Mouse (Mus musculus) midbrain, embryonic 11.5 days (tissue): ENCODE data around the gene Lyz1. TPM values are rescaled to one million over a fixed set of nuclear protein-coding genes. Genes with fewer than 3 reads are reported as not detected.
"Not testable (repeated sequence)": the region's sequence is repeated elsewhere in the genome, so short reads cannot be mapped to it uniquely, and the experiment has no call there.

Experiments
- ATAC-seq: fragments of 200-750 bp; cut with Nextera tagmentation; 2 replicates; pipeline ENCODE4 v1.8.0; 2017; ENCODE audit warnings: moderate TSS enrichment, moderate library complexity; ENCODE audit not compliant: low FRiP score
- DNase-seq: peaks from one replicate; pipeline ENCODE4 v3.0.0; 2015; ENCODE audit warnings: low spot score; ENCODE audit errors: missing footprints
- H3K27ac ChIP-seq: fragments of 300-500 bp; sonication (generic); 2 replicates; pipeline ENCODE4 v1.5.1; 2014; ENCODE audit warnings: low read depth, low read length
- H3K27me3 ChIP-seq: fragments of 300-500 bp; sonication (generic); 2 replicates; pipeline ENCODE4 v1.6.1; 2014; ENCODE audit warnings: mild to moderate bottlenecking, low read length, moderate library complexity, mixed read lengths; ENCODE audit not compliant: control insufficient read depth, insufficient read depth
- H3K36me3 ChIP-seq: fragments of 300-500 bp; sonication (generic); 2 replicates; pipeline ENCODE4 v1.6.1; 2014; ENCODE audit warnings: mild to moderate bottlenecking, low read length, moderate library complexity, mixed read lengths; ENCODE audit not compliant: control insufficient read depth, insufficient read depth
- H3K4me1 ChIP-seq: fragments of 300-500 bp; sonication (generic); 2 replicates; pipeline ENCODE4 v1.6.1; 2014; ENCODE audit warnings: low read length; ENCODE audit not compliant: control insufficient read depth, insufficient read depth
- H3K4me2 ChIP-seq: fragments of 300-500 bp; sonication (generic); 2 replicates; pipeline ENCODE4 v1.6.1; 2014; ENCODE audit warnings: mild to moderate bottlenecking, moderate library complexity
- H3K4me3 ChIP-seq: fragments of 300-500 bp; sonication (generic); 2 replicates; pipeline ENCODE4 v1.5.1; 2014; ENCODE audit warnings: low read depth, low read length
- H3K9ac ChIP-seq: fragments of 300-500 bp; sonication (generic); 2 replicates; pipeline ENCODE4 v1.6.1; 2014; ENCODE audit warnings: low read length
- H3K9me3 ChIP-seq: fragments of 300-500 bp; sonication (generic); 2 replicates; pipeline ENCODE4 v1.6.1; 2016; ENCODE audit warnings: low read length; ENCODE audit not compliant: control insufficient read depth
- WGBS: fragments of 180-500 bp; shearing (Covaris S2); extraction: QIAGEN DNeasy Blood & Tissue Kit; methylation state at CpG from one replicate; pipeline ENCODE4 v1.1.7; 2014; 5-methylcytosine and 5-hydroxymethylcytosine counted together
- polyA plus RNA-seq: library from polyadenylated mRNA; unstranded; fragments of >200 nt; fragmentation: Nextera tagmentation; extraction: Ambion mirVana; gene quantifications from 2 replicates; pipeline ENCODE4 v1.2.1, GENCODE M21; 2014

Lyz1 gene
- polyA plus RNA-seq, 1 experiment from 2014 or later, result not detected

DNA sequence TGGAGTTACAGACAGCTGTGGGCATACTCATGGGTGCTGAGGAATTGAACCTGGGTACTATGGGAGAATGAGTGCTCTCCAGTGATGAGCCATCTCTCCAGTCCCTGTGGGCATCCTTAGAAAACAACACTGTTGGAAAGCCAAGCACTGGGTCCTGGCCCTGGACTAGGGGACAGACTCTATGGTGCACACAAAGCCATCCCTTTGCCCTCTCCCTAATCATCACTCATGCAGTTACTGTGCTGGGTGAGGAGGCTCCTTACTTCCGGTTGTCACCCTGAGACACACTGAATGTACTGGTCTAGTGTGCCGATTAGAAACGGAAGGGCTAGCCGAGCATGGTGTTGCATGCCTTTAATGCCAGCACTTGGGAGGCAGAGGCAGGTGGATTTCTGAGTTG, 9.5 kb downstream of the Lyz1 start:
- not testable (repeated sequence) for H3K4me3 ChIP-seq, H3K27ac ChIP-seq, ATAC-seq, H3K9me3 ChIP-seq, H3K9ac ChIP-seq, H3K4me1 ChIP-seq, DNase-seq, H3K4me2 ChIP-seq, H3K27me3 ChIP-seq, H3K36me3 ChIP-seq
- 90% methylated on average over 4 of the region's 4 CpGs for WGBS

DNA sequence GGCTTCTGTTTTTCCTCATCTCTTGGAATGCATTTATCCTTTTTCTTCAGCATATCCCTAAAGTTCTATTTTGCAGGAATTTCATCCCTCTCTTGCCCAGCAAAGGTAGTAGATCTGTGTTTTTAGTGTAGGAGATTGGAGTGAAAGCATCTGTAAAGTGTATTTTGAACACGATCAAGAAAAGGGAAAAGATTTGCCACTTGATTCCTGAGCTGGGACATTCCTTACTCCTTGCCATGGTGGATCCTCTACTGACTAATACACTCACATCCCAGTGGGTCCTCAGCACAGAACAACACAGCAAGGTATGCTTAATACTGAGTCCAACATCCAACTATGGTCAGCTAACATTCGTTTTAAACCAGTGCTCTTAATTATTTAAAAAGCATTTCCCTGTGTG, 10.1 kb downstream of the Lyz1 start:
- H3K4me2 ChIP-seq, result no peak overlapping the region
- no peaks in the 10 kb centered on the region for H3K36me3 ChIP-seq
- no peak for DNase-seq
- H3K9ac ChIP-seq, result no peak overlapping the region
- no peaks in the 10 kb centered on the region for H3K27me3 ChIP-seq
- 81% methylated on average over 2 of the region's 2 CpGs for WGBS
- H3K9me3 ChIP-seq, result no peaks in the 10 kb centered on the region
- no peak for ATAC-seq
- no peak overlapping the region for H3K27ac ChIP-seq
- H3K4me3 ChIP-seq, result no peak overlapping the region
- no peaks in the 10 kb centered on the region for H3K4me1 ChIP-seq

DNA sequence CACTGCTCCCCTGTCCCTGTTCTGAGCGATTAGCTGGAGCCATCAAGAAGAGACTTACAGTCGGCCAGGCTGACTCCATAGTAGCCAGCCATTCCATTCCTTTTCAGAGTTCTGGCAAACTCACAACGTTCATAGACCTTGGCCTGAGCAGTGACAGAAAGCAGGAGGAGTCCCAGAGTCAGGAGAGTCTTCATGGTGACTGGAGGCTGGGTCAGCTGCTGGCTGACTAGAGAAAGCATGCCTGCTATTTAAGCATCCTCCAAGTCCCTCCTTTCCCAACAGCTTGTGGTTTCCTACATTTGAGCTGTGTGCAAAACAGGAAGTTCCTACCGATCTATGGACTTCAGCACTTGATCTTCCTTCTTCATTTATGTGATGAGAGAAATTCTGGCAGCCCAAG, 10.6 kb downstream of the Lyz1 start, which contains the start of gene Lyz2:
Gene Lyz2 (minus strand): TSS at position 273 of the 400 bp plus-strand sequence.
- H3K36me3 ChIP-seq, result no peaks in the 10 kb centered on the region

DNA sequence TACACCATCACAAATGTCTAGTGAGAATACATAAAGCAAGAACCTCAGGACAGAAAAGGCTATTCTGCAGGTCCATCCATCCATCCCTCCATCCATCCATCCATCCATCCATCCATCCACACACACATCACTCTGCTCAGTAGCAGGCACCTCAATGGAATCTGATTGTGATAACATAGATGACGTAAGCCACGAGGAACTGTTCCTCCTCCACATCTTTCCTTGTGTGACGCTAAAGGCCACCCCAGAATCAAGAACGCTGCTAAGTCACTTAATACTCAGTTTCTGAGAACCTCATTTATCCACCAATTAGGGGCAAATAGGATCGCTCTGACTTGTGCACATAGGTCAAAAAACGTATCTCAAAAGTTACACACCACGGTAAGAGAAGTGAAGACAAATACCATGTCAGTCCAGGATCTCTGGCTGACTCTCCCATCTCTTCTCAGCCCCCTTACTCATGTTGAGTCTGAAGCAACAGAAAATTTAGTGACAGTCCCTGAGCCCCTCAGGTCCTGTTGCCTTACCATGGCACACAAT, 11.2 kb downstream of the Lyz1 start:
- H3K27ac ChIP-seq, result no peak overlapping the region
- 88% methylated on average over 7 of the region's 7 CpGs for WGBS
- no peak overlapping the region for H3K4me3 ChIP-seq
- no peak for ATAC-seq
- no peaks in the 10 kb centered on the region for H3K9me3 ChIP-seq
- H3K4me2 ChIP-seq, result no peak overlapping the region
- H3K9ac ChIP-seq, result no peak overlapping the region
- H3K4me1 ChIP-seq, result no peaks in the 10 kb centered on the region
- no peaks in the 10 kb centered on the region for H3K27me3 ChIP-seq
- no peak for DNase-seq
- no peaks in the 10 kb centered on the region for H3K36me3 ChIP-seq

More for the DNA sequence above, 10.6 kb downstream of the Lyz1 start, which contains the start of gene Lyz2:
- DNase-seq, result no peak
- Histone ChIP-seq H3K4me1 (no peaks in the 10 kb centered on the region), H3K27me3 (no peaks in the 10 kb centered on the region), H3K4me2 (no peak within 1 kb of the TSS), H3K27ac (no peak within 1 kb of the TSS), H3K9me3 (no peaks in the 10 kb centered on the region), H3K4me3 (no peak within 1 kb of the TSS), H3K9ac (no peak within 1 kb of the TSS)
- ATAC-seq, result no peak
- WGBS, result 70% methylated on average over 4 of the region's 4 CpGs

DNA sequence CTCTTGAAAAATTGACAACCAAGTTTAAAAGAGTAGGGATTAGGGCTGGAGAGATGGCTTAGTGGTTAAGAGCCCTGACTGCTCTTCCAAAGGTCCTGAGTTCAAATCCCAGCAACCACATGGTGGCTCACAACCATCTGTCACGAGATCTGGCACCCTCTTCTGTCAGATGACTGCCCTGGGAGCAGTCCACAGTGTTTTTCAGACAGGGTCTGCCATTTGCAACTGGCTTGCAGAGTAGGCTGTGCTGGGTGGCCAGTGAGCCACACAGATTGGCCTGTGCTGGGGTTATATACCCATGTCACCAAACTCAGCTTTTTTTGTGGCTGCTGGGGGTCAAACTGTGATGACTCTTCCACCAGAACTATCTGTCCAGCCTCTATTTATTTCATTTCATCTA, 12.7 kb downstream of the Lyz1 start:
- H3K36me3 ChIP-seq, result no peaks in the 10 kb centered on the region
- DNase-seq, result no peak

DNA sequence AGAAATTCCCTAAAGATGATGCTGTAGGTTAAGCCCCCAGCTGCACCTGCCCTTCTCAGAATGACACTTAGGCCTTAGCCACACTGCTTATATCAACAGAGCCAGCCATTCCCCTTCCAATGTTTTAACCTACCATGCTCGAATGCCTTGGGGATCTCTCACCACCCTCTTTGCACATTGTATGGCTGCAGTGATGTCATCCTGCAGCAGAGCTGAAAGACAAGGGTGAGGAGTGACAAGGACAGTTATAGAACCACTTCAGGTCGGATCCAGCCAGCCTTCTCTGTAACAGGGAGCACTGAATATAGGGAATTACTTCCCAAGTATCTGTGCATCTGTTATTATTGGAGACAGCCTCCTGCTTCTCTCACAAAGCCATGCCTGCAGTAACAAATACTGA, 14.2 kb downstream of the Lyz1 start:
- not testable (repeated sequence) for H3K9ac ChIP-seq, H3K4me2 ChIP-seq, H3K36me3 ChIP-seq, H3K4me1 ChIP-seq, H3K27ac ChIP-seq, H3K4me3 ChIP-seq, DNase-seq, ATAC-seq, H3K27me3 ChIP-seq, H3K9me3 ChIP-seq
- 66% methylated on average over 1 of the region's 2 CpGs for WGBS

More for the DNA sequence above, 12.7 kb downstream of the Lyz1 start:
- 74% methylated on average over 1 of the region's 1 CpGs for WGBS
- H3K9ac ChIP-seq, result no peak overlapping the region
- H3K4me1 ChIP-seq, result no peaks in the 10 kb centered on the region
- no peak overlapping the region for H3K4me2 ChIP-seq
- H3K4me3 ChIP-seq, result no peak overlapping the region
- H3K9me3 ChIP-seq, result no peaks in the 10 kb centered on the region
- H3K27me3 ChIP-seq, result no peaks in the 10 kb centered on the region
- H3K27ac ChIP-seq, result no peak overlapping the region
- ATAC-seq, result no peak

DNA sequence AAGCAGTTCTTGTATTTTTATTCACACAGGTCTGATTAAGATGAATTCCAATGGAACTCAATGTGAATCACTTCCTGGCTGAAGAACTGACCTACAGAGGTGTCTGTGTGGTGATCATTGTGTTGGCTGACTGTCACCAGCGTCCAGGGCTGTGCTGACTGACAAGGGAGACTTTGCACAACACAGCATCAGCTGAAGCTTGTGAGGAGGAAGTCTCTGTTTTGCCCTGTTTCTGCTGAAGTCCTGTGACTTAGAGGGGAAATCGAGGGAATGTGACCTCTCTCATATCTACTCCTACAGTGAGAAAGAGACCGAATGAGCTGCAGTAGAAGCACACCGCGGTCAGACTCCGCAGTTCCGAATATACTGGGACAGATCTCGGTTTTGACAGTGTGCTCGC, 14.9 kb downstream of the Lyz1 start:
- H3K4me1 ChIP-seq, H3K27me3 ChIP-seq, DNase-seq, H3K9me3 ChIP-seq, ATAC-seq, H3K36me3 ChIP-seq, H3K4me2 ChIP-seq, H3K9ac ChIP-seq, H3K4me3 ChIP-seq, H3K27ac ChIP-seq: not testable (repeated sequence)
- WGBS, result 87% methylated on average over 9 of the region's 9 CpGs

DNA sequence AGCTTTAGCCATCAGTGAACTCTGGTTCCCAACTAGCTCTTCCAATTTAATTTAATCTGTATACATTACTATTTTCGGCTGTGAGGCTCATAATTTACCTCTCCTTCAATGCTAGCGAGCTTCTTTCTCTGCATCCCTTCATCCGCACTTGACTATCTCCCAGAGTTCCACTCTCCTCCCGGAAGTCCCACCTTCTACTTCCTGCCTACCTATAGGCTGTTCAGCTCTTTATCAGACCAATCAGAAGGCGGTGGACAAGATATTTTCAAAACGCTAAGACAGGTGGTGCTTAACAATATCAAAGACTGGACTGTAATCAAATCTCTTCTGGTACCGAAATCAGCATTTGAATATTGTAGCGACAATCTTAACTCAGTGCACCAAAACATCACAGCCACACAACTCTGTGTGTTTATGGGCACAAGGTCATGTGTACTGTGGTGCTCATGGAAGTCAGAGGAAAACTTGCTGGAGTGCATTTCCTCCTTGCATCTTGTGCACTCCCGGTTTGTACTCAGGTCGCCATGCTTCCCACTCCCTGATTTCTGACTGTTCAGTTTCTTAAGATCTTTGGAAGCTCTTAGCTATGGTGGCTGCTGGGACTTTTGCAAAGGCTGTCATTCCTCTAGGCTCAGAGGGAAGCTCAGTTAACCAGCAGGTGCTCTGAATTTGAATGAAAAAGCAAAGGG, 16.8 kb downstream of the Lyz1 start:
- no peaks in the 10 kb centered on the region for H3K27me3 ChIP-seq
- no peak overlapping the region for H3K4me3 ChIP-seq
- H3K9me3 ChIP-seq, result no peaks in the 10 kb centered on the region
- 86% methylated on average over 10 of the region's 10 CpGs for WGBS
- ATAC-seq (no peak), DNase-seq (no peak)
- H3K27ac ChIP-seq, result no peak overlapping the region
- no peak overlapping the region for H3K9ac ChIP-seq
- no peak overlapping the region for H3K4me2 ChIP-seq
- no peaks in the 10 kb centered on the region for H3K36me3 ChIP-seq
- no peaks in the 10 kb centered on the region for H3K4me1 ChIP-seq

DNA sequence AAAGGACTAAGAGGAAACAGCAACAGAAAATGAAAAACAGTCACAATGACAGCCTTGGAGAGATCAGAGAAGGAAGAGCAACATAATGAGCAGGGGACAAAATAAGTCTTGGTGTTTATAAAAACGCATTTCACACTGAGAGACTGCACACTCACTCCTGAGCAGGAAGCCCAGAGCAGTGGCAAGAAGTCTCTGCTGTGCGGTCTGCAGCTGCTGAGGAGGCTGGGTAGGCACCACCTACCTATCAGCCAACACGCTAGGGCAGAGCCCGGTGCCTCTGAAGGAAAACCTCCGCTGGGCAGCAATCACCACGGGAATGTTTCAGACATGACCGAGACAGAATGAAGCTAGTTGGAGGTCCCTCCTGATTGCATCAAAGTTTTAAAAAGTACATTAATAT, 18.0 kb downstream of the Lyz1 start:
- H3K27me3 ChIP-seq, ATAC-seq, DNase-seq, H3K4me3 ChIP-seq, H3K36me3 ChIP-seq, H3K27ac ChIP-seq, H3K9ac ChIP-seq, H3K4me1 ChIP-seq, H3K9me3 ChIP-seq, H3K4me2 ChIP-seq: not testable (repeated sequence)
- 93% methylated on average over 3 of the region's 7 CpGs for WGBS
